Mouse (Mus musculus): ENCODE measurements around the gene Cabin1.
A peak's percentile ranks its signal among the peaks of the same experiment; 100 is the strongest.

The Cabin1 gene

GRCm38 (mm10) chr10:75766856-75767255 lies 2.7 kb upstream of the Cabin1 start:
- no peak for DNase-seq (ENCODE audit: low spot score)

- no peak for DNase-seq (ENCODE audit: low spot score)
These were observed 655 bp upstream of the Cabin1 start for GRCm38 (mm10) chr10:75764519-75765473.

- DNase-seq (ENCODE audit: low spot score): no peak
These were observed 1.7 kb downstream of the Cabin1 start for GRCm38 (mm10) chr10:75762413-75762812.

- no peak for DNase-seq (ENCODE audit: low spot score)
These were observed 3.8 kb downstream of the Cabin1 start for GRCm38 (mm10) chr10:75760311-75760710.

- no peak for DNase-seq (ENCODE audit: low spot score)
These were observed 7.4 kb downstream of the Cabin1 start for GRCm38 (mm10) chr10:75756719-75757118.

GRCm38 (mm10) chr10:75744017-75744416 lies 20.1 kb downstream of the Cabin1 start:
- no peak for DNase-seq (ENCODE audit: low spot score)

GRCm38 (mm10) chr10:75743369-75743768 lies 20.8 kb downstream of the Cabin1 start:
- no peak for DNase-seq (ENCODE audit: low spot score)

- DNase-seq (ENCODE audit: low spot score): no peak
These were observed 23.3 kb downstream of the Cabin1 start for GRCm38 (mm10) chr10:75740866-75741265.

- no peak for DNase-seq (ENCODE audit: low spot score)
These were observed 38.7 kb downstream of the Cabin1 start for GRCm38 (mm10) chr10:75725449-75725848.

- no peak for DNase-seq (ENCODE audit: low spot score)
These were observed 43.9 kb downstream of the Cabin1 start for GRCm38 (mm10) chr10:75720215-75720614.

- no peak for DNase-seq (ENCODE audit: low spot score)
These were observed 49.3 kb downstream of the Cabin1 start for GRCm38 (mm10) chr10:75714795-75715194.

GRCm38 (mm10) chr10:75713026-75713425 lies 51.1 kb downstream of the Cabin1 start:
- DNase-seq (ENCODE audit: low spot score): no peak

- no peak for DNase-seq (ENCODE audit: low spot score)
These were observed 53.9 kb downstream of the Cabin1 start for GRCm38 (mm10) chr10:75710210-75710609.

- DNase-seq (ENCODE audit: low spot score): no peak
These were observed 54.9 kb downstream of the Cabin1 start for GRCm38 (mm10) chr10:75709261-75709660.

- DNase-seq (ENCODE audit: low spot score): no peak
These were observed 55.5 kb downstream of the Cabin1 start for GRCm38 (mm10) chr10:75708633-75708992.

- no peak for DNase-seq (ENCODE audit: low spot score)
These were observed 56.1 kb downstream of the Cabin1 start for GRCm38 (mm10) chr10:75707901-75708632.

- DNase-seq (ENCODE audit: low spot score): no peak
These were observed 57.4 kb downstream of the Cabin1 start for GRCm38 (mm10) chr10:75706632-75707216.

- DNase-seq (ENCODE audit: low spot score): no peak
These were observed 58.3 kb downstream of the Cabin1 start for GRCm38 (mm10) chr10:75705681-75706400.

- peak; percentile 32 for DNase-seq (ENCODE audit: low spot score)
These were observed 59.6 kb downstream of the Cabin1 start for GRCm38 (mm10) chr10:75704212-75705185.

- DNase-seq (ENCODE audit: low spot score): no peak
These were observed 60.6 kb downstream of the Cabin1 start for GRCm38 (mm10) chr10:75703504-75703903.

- DNase-seq (ENCODE audit: low spot score): no peak
These were observed 61.6 kb downstream of the Cabin1 start for GRCm38 (mm10) chr10:75702494-75702893.
